ENCODE assay signal across 9 mouse cellular contexts in the genomic region with DNA sequence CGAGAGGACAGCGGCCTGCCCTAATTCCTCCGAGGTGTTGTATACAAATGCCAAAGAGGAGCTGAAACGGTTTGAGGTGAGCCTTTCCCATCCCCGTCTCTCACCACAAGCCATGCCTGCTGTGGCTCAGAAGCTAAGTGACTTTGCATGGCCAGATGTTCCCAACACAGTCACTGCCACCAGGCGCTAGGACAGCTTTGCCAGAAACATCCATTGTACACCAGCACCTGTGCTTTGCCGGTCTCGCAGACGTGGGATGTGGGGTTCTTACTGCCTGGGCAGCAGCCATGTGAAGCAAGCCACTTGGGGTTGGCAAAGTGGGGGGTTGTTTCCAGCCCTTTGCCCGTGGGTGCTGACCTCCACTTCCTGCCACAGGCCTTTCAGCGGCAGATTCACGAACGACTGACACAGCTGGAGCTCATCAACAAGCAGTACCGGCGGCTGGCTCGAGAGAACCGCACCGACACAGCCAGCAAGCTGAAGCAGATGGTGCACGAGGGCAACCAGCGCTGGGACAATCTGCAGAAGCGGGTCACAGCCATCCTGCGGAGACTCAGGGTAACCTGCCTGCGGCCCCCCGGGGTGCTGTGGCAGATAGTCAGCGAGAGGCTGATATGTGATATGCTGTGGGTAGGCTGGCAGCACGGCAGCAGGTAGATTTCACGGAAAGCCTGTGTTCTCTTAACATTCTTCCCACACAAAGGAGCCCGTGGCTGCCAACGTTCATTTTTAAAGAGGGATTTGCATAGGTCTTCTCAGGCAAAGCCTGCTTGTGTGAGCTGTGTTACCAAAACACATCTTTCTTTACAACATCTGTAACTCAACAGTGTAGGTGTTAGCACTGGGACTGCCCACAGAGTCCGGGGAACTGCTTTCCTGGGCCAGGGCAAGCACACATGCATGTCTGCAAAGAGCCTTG.
DNase-seq lines count a peak whose midpoint lies in the region; ATAC-seq and TF ChIP-seq lines count a peak whose summit lies in the region.
"Had no signal": no experiment of that assay in that cellular context is flagged by ENCODE, and none has a peak within 500 bp of the region (broad histone marks: within the 10 kb centered on the region; RNA-seq: fewer than 3 reads in every experiment).

No protein-coding gene starts in this region.

- intact Hi-C loops in gastrocnemius, postnatal 14 days (cut with DNase I; ENCODE audit: low total_unique reads) = no loop called here

- no peak overlapping the region for H3K27ac ChIP-seq in lung, postnatal 0 days (ENCODE audit: low read length)
- H3K27ac ChIP-seq in intestine, embryonic 15.5 days = no peak overlapping the region
- H3K27ac ChIP-seq: liver, embryonic 15.5 days had no signal

- TF ChIP-seq CTCF in lung, postnatal 0 days (IDR thresholded peaks at IDR 0.05) = no peak

- H3K36me3 ChIP-seq in lung, postnatal 0 days (ENCODE audit: insufficient read depth, low read length) = peaks cover 40% of the 10 kb centered on the region; the same call in 1 of the 2 replicates
- peaks cover 2% of the 10 kb centered on the region; the same call in 1 of the 2 replicates for H3K36me3 ChIP-seq in intestine, embryonic 15.5 days
- H3K36me3 ChIP-seq: liver, embryonic 15.5 days had no signal

- 51% methylated on average over 30 of the region's 30 CpGs for WGBS in lung, postnatal 0 days
- 59% methylated on average over 30 of the region's 30 CpGs for WGBS in intestine, embryonic 15.5 days

- no peaks in the 10 kb centered on the region for H3K27me3 ChIP-seq in lung, postnatal 0 days (replicated peaks; ENCODE audit: insufficient read depth, low read length)
- no peaks in the 10 kb centered on the region for H3K27me3 ChIP-seq in intestine, embryonic 15.5 days (replicated peaks)
- H3K27me3 ChIP-seq: liver, embryonic 15.5 days had no signal

- H3K4me1 ChIP-seq in lung, postnatal 0 days (ENCODE audit: insufficient read depth, low read depth, low read length) = no peaks in the 10 kb centered on the region
- 0 out of 2 replicates have a peak, but pooled peaks cover 4% of the 10 kb centered on the region for H3K4me1 ChIP-seq in intestine, embryonic 15.5 days (replicated peaks)
- H3K4me1 ChIP-seq: liver, embryonic 15.5 days had no signal

- no peaks in the 10 kb centered on the region for H3K9me3 ChIP-seq in lung, postnatal 0 days (ENCODE audit: low read length)
- H3K9me3 ChIP-seq in intestine, embryonic 15.5 days = no peaks in the 10 kb centered on the region
- H3K9me3 ChIP-seq: liver, embryonic 15.5 days had no signal

- no peak overlapping the region for H3K4me2 ChIP-seq in lung, postnatal 0 days (replicated peaks; ENCODE audit: low read depth, low read length)
- no peak overlapping the region for H3K4me2 ChIP-seq in intestine, embryonic 15.5 days (replicated peaks)
- H3K4me2 ChIP-seq: liver, embryonic 15.5 days had no signal

- TF ChIP-seq EP300 in lung, postnatal 0 days (IDR thresholded peaks at IDR 0.05) = no peak

- DNase-seq in cerebellum, postnatal 25 days = peak; percentile 40 to 45
- no peak for DNase-seq in cerebellum, adult 9-10 months
- DNase-seq in right cerebral cortex, adult 2 months (ENCODE audit: low spot score in 2 of 2) = peak; percentile 23 to 38
- DNase-seq in right cerebral cortex, postnatal 10 days (ENCODE audit: low spot score in 2 of 2) = no peak
- DNase-seq in lung, postnatal 0 days (ENCODE audit: low spot score) = peak; percentile 54
- no peak for DNase-seq in gastrocnemius, postnatal 14 days
- DNase-seq in urinary bladder, postnatal 25 days (ENCODE audit: low spot score) = no peak

- H3K4me3 ChIP-seq in lung, postnatal 0 days (ENCODE audit: low read depth, low read length) = no peak overlapping the region
- no peak overlapping the region for H3K4me3 ChIP-seq in intestine, embryonic 15.5 days (replicated peaks)
- H3K4me3 ChIP-seq: liver, embryonic 15.5 days had no signal

- H3K9ac ChIP-seq in lung, postnatal 0 days (replicated peaks; ENCODE audit: low read depth) = no peak overlapping the region
- H3K9ac ChIP-seq in intestine, embryonic 15.5 days = no peak overlapping the region
- H3K9ac ChIP-seq: liver, embryonic 15.5 days had no signal

- peak; percentile 65 for ATAC-seq in lung, postnatal 0 days
- ATAC-seq in intestine, embryonic 15.5 days = no peak

Comparison
In these comparisons a context has a peak if more than half of its experiments do, and no peak if none do; other contexts are left out.
1. DNase-seq: peak in cerebellum, postnatal 25 days (2 of 2), right cerebral cortex, adult 2 months (2 of 2) and lung, postnatal 0 days (single experiment); none in cerebellum, adult 9-10 months (single experiment), right cerebral cortex, postnatal 10 days (0 of 2), gastrocnemius, postnatal 14 days (single experiment) and urinary bladder, postnatal 25 days (single experiment).